Mouse (Mus musculus) heart, embryonic 13.5 days (tissue): ENCODE results near the gene Mndal. TPM values are rescaled to one million over a fixed set of nuclear protein-coding genes. Genes with fewer than 3 reads are reported as not detected.
"Not testable (repeated sequence)": the region's sequence is repeated elsewhere in the genome, so short reads cannot be mapped to it uniquely, and the experiment has no call there.

Source experiments
- ATAC-seq: fragments of 200-750 bp; cut with Nextera tagmentation; 2 replicates; pipeline ENCODE4 v1.8.0; 2017; ENCODE audit warnings: moderate TSS enrichment; ENCODE audit not compliant: insufficient number of reproducible peaks, low FRiP score, low TSS enrichment; ENCODE audit errors: extremely low read depth
- H3K27ac ChIP-seq: fragments of 300-500 bp; sonication (generic); replicated peaks from 2 replicates; pipeline ENCODE4 v1.5.1; 2015; ENCODE audit warnings: moderate library complexity, mild to moderate bottlenecking, inconsistent platforms
- H3K27me3 ChIP-seq: fragments of 300-500 bp; sonication (generic); replicated peaks from 2 replicates; pipeline ENCODE4 v1.6.1; 2015; ENCODE audit warnings: mild to moderate bottlenecking, inconsistent platforms
- H3K36me3 ChIP-seq: fragments of 300-500 bp; sonication (generic); 2 replicates; pipeline ENCODE4 v1.6.1; 2015; ENCODE audit warnings: mild to moderate bottlenecking, inconsistent platforms
- H3K4me1 ChIP-seq: fragments of 300-500 bp; sonication (generic); 2 replicates; pipeline ENCODE4 v1.6.1; 2015; ENCODE audit warnings: inconsistent platforms
- H3K4me2 ChIP-seq: fragments of 300-500 bp; sonication (generic); 2 replicates; pipeline ENCODE4 v1.6.1; 2015; ENCODE audit warnings: inconsistent platforms, mild to moderate bottlenecking, moderate library complexity
- H3K4me3 ChIP-seq: fragments of 300-500 bp; sonication (generic); 2 replicates; pipeline ENCODE4 v1.5.1; 2015; ENCODE audit warnings: moderate library complexity, mild to moderate bottlenecking, inconsistent platforms
- H3K9ac ChIP-seq: fragments of 300-500 bp; sonication (generic); 2 replicates; pipeline ENCODE4 v1.6.1; 2015; ENCODE audit warnings: inconsistent platforms, mild to moderate bottlenecking, moderate library complexity
- H3K9me3 ChIP-seq: fragments of 300-500 bp; sonication (generic); 2 replicates; pipeline ENCODE4 v1.6.1; 2016; ENCODE audit warnings: inconsistent platforms
- WGBS: fragments of 180-500 bp; shearing (Covaris S2); methylation state at CpG from one replicate; pipeline ENCODE4 v1.1.7; 2015; ENCODE audit warnings: mixed read lengths; 5-methylcytosine and 5-hydroxymethylcytosine counted together
- polyA plus RNA-seq: library from polyadenylated mRNA; unstranded; fragments of >200 nt; fragmentation: Nextera tagmentation; extraction: Ambion mirVana; gene quantifications from 2 replicates; pipeline ENCODE4 v1.2.1, GENCODE M21; 2015

Mndal gene
- polyA plus RNA-seq, 1 experiment from 2014 or later = 4.1 TPM

DNA sequence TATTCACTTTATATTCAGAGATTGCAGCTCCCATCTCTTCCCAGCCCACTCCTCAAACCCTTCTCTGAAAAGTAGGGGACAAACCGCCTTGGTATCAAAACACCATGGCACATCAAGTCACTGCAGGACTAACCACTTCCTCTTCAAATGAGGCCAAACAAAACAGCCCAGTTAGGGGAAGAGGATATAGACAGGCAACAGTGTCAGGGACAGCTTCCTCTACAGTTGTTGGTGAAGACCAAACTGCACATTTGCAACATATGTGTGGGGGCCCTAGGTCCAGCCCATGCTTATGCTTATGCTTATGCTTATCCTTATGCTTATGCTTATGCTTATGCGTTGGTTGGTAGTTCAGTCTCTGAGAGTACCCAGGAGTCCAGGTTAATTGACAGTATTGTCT is 133.0 kb downstream of the Mndal start:
- H3K4me1 ChIP-seq, H3K9me3 ChIP-seq, H3K4me3 ChIP-seq, H3K4me2 ChIP-seq, H3K9ac ChIP-seq, ATAC-seq, H3K36me3 ChIP-seq, H3K27ac ChIP-seq, H3K27me3 ChIP-seq: not testable (repeated sequence)
- WGBS = 66% methylated on average over 2 of the region's 2 CpGs

DNA sequence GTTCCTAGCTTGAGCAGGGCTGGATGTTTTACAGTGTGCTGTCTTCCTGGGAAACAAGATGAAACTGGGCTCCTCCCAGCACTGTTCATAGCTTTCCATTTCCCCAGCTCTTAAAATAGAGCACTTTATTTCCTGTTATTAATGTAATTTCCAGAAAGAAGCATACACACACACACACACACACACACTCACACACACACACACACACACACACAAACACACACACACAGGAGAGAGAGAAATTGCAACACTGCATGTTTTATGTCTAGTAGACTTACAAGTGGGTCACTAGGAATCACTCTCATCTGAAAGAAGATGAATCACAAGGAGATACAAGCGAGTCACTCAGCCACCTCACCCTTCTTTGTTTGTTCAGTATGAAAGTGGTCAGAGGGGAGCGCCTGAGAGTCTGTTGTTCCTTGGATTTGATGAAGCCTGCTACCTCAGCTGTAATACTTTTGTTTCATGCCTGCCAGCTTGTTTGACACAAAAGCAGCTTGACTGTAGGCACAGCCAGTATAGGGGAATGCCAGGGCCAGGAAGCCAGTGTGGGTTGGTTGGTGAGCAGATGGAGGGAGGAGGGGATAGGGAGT is 139.5 kb downstream of the Mndal start:
- H3K9me3 ChIP-seq, H3K27me3 ChIP-seq, H3K36me3 ChIP-seq, H3K9ac ChIP-seq, H3K4me3 ChIP-seq, H3K4me1 ChIP-seq, H3K4me2 ChIP-seq, ATAC-seq, H3K27ac ChIP-seq: not testable (repeated sequence)
- WGBS = 64% methylated on average over 2 of the region's 2 CpGs

DNA sequence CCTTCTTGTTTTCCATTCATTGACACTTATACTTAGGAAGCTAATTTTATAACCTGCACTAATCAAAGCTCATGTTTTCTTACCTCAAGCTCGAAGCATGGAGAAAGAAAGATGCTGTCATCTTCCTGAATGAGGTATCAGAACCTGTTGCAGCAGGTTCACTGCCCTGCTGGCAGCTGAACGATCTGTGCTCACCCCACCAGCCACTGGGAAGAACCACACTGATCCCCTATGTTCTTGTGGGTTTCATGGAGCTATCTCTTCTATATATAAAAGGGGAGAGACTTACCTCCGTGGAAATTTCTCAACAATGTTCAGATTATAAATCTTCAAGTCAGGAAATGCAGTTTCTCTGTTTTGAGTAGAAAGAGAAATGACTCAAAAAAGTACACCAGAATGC is 140.1 kb downstream of the Mndal start:
- not testable (repeated sequence) for H3K9me3 ChIP-seq, H3K4me2 ChIP-seq, H3K27me3 ChIP-seq, H3K27ac ChIP-seq, ATAC-seq, H3K9ac ChIP-seq, H3K4me3 ChIP-seq, H3K36me3 ChIP-seq, H3K4me1 ChIP-seq
- 68% methylated on average over 3 of the region's 3 CpGs for WGBS

DNA sequence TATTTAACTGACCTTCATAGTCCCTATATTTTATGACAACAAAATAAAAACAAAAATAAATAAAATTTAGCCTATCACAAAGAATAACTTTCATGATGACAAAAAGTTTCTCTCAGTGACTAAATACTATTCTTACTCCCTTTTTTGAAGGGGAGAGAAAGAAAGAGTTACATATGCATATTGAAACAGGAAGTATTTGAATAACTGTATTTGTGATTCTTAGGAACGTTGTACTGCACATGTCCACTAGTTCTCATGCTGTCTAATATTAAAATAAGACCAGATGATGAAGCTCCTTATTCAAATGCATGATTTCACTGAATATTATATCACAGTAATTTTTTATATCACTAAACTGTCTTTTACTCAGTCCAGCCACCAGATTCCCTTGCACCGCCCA is 140.5 kb downstream of the Mndal start:
- not testable (repeated sequence) for H3K4me3 ChIP-seq, H3K9ac ChIP-seq, H3K27ac ChIP-seq, H3K4me2 ChIP-seq, H3K36me3 ChIP-seq, H3K27me3 ChIP-seq, ATAC-seq, H3K4me1 ChIP-seq, H3K9me3 ChIP-seq
- 82% methylated on average over 2 of the region's 2 CpGs for WGBS

Other genes with a start within 250 kb of the Mndal start
- gene Ifi207, start 200.7 kb downstream of the Mndal start, polyA plus RNA-seq = 0.68 and 1.1 TPM in 2 replicates
- gene Ifi204, start 175.5 kb downstream of the Mndal start, polyA plus RNA-seq = 1.1 and 1.5 TPM in 2 replicates
- gene Ifi211, start 29.4 kb downstream of the Mndal start, polyA plus RNA-seq = 3.6 and 3.9 TPM in 2 replicates
- 0.52 TPM in 2 replicates for gene Ifi203, start 181 bp upstream of the Mndal start, polyA plus RNA-seq
- gene Ifi202b, start 40.3 kb upstream of the Mndal start, polyA plus RNA-seq = not detected in 2 replicates
- gene Ifi205, start 89.3 kb upstream of the Mndal start, polyA plus RNA-seq = 1.4 and 2.6 TPM in 2 replicates
- gene Olfr433, start 98.2 kb upstream of the Mndal start, polyA plus RNA-seq = not detected in 2 replicates
- gene Olfr432, start 106.7 kb upstream of the Mndal start, polyA plus RNA-seq = not detected in 2 replicates
- not detected in 2 replicates for gene Olfr430, start 124.1 kb upstream of the Mndal start, polyA plus RNA-seq
- gene Olfr429, start 141.8 kb upstream of the Mndal start, polyA plus RNA-seq = not detected in 2 replicates
- not detected in 2 replicates for gene Olfr427, start 154.4 kb upstream of the Mndal start, polyA plus RNA-seq
- gene Olfr231, start 178.7 kb upstream of the Mndal start, polyA plus RNA-seq = not detected in 2 replicates
- gene Olfr424, start 189.0 kb upstream of the Mndal start, polyA plus RNA-seq = not detected in 2 replicates
- 0.14 TPM in 1 of 2 replicates, not detected in the other for gene Olfr420, start 213.1 kb upstream of the Mndal start, polyA plus RNA-seq
- gene Spta1, start 230.3 kb upstream of the Mndal start, polyA plus RNA-seq = 2.4 TPM in 2 replicates